Mouse (Mus musculus): ENCODE data around the gene Ppox. TPM values are rescaled to one million over a fixed set of nuclear protein-coding genes. Genes with fewer than 3 reads are reported as not detected.
"Not testable (repeated sequence)": the region's sequence is repeated elsewhere in the genome, so short reads cannot be mapped to it uniquely, and the experiment has no call there.

Gene Ppox
- total RNA-seq (2017) = 48.4 and 57.0 TPM in 2 replicates

- peak; percentile 94 for ATAC-seq (ENCODE audit: extremely low read depth, insufficient number of reproducible peaks, low FRiP score, poor library complexity, severe bottlenecking)
Observed at GRCm38 (mm10) chr1:171280916-171281527, at the start of gene Ppox. Gene Ppox (minus strand): TSS chr1:171281186.

GRCm38 (mm10) chr1:171330216-171330560 is 49.2 kb upstream of the Ppox start:
- ATAC-seq (ENCODE audit: extremely low read depth, insufficient number of reproducible peaks, low FRiP score, poor library complexity, severe bottlenecking) = no peak

- ATAC-seq (ENCODE audit: extremely low read depth, insufficient number of reproducible peaks, low FRiP score, poor library complexity, severe bottlenecking) = no peak; the same call in 1 of the 2 replicates
Observed at GRCm38 (mm10) chr1:171329433-171330215, 48.6 kb upstream of the Ppox start.

GRCm38 (mm10) chr1:171328839-171329432 is 48.0 kb upstream of the Ppox start, which contains the start of gene Dedd:
Gene Dedd (plus strand): TSS chr1:171329145.
- peak; percentile 94 for ATAC-seq (ENCODE audit: extremely low read depth, insufficient number of reproducible peaks, low FRiP score, poor library complexity, severe bottlenecking)

- ATAC-seq (ENCODE audit: extremely low read depth, insufficient number of reproducible peaks, low FRiP score, poor library complexity, severe bottlenecking) = no peak
Observed at GRCm38 (mm10) chr1:171328244-171328643, 47.3 kb upstream of the Ppox start.

GRCm38 (mm10) chr1:171326588-171326987 is 45.6 kb upstream of the Ppox start:
- ATAC-seq (ENCODE audit: extremely low read depth, insufficient number of reproducible peaks, low FRiP score, poor library complexity, severe bottlenecking) = not testable (repeated sequence)

- ATAC-seq (ENCODE audit: extremely low read depth, insufficient number of reproducible peaks, low FRiP score, poor library complexity, severe bottlenecking) = no peak
Observed at GRCm38 (mm10) chr1:171325571-171325970, 44.6 kb upstream of the Ppox start.

- no peak for ATAC-seq (ENCODE audit: extremely low read depth, insufficient number of reproducible peaks, low FRiP score, poor library complexity, severe bottlenecking)
Observed at GRCm38 (mm10) chr1:171322012-171322411, 41.0 kb upstream of the Ppox start.

GRCm38 (mm10) chr1:171321415-171321814 is 40.4 kb upstream of the Ppox start:
- peak; percentile 55; the same call in 1 of the 2 replicates for ATAC-seq (ENCODE audit: extremely low read depth, insufficient number of reproducible peaks, low FRiP score, poor library complexity, severe bottlenecking)

GRCm38 (mm10) chr1:171320151-171320550 is 39.2 kb upstream of the Ppox start:
- ATAC-seq (ENCODE audit: extremely low read depth, insufficient number of reproducible peaks, low FRiP score, poor library complexity, severe bottlenecking) = no peak

- ATAC-seq (ENCODE audit: extremely low read depth, insufficient number of reproducible peaks, low FRiP score, poor library complexity, severe bottlenecking) = no peak
Observed at GRCm38 (mm10) chr1:171319748-171320147, 38.8 kb upstream of the Ppox start.

GRCm38 (mm10) chr1:171309321-171309720 is 28.3 kb upstream of the Ppox start:
- ATAC-seq (ENCODE audit: extremely low read depth, insufficient number of reproducible peaks, low FRiP score, poor library complexity, severe bottlenecking) = no peak

- not testable (repeated sequence) for ATAC-seq (ENCODE audit: extremely low read depth, insufficient number of reproducible peaks, low FRiP score, poor library complexity, severe bottlenecking)
Observed at GRCm38 (mm10) chr1:171306157-171306556, 25.2 kb upstream of the Ppox start.

GRCm38 (mm10) chr1:171298226-171298625 is 17.2 kb upstream of the Ppox start:
- no peak for ATAC-seq (ENCODE audit: extremely low read depth, insufficient number of reproducible peaks, low FRiP score, poor library complexity, severe bottlenecking)

GRCm38 (mm10) chr1:171295063-171295402 is 14.0 kb upstream of the Ppox start:
- no peak for ATAC-seq (ENCODE audit: extremely low read depth, insufficient number of reproducible peaks, low FRiP score, poor library complexity, severe bottlenecking)

GRCm38 (mm10) chr1:171294298-171295062 is 13.5 kb upstream of the Ppox start, which contains the start of gene Ufc1:
Gene Ufc1 (minus strand): TSS chr1:171295024.
- ATAC-seq (ENCODE audit: extremely low read depth, insufficient number of reproducible peaks, low FRiP score, poor library complexity, severe bottlenecking) = peak; percentile 99

GRCm38 (mm10) chr1:171293906-171294297 is 12.9 kb upstream of the Ppox start:
- no peak for ATAC-seq (ENCODE audit: extremely low read depth, insufficient number of reproducible peaks, low FRiP score, poor library complexity, severe bottlenecking)

GRCm38 (mm10) chr1:171293351-171293750 is 12.4 kb upstream of the Ppox start:
- no peak for ATAC-seq (ENCODE audit: extremely low read depth, insufficient number of reproducible peaks, low FRiP score, poor library complexity, severe bottlenecking)

GRCm38 (mm10) chr1:171288328-171288727 is 7.3 kb upstream of the Ppox start:
- ATAC-seq (ENCODE audit: extremely low read depth, insufficient number of reproducible peaks, low FRiP score, poor library complexity, severe bottlenecking) = no peak
